Mouse (Mus musculus): ENCODE results near the gene Nedd9.

- no peak for TF ChIP-seq CTCF (IDR thresholded peaks at IDR 0.05; ENCODE audit: insufficient read depth, low read length)
- no peak for TF ChIP-seq POLR2A (IDR thresholded peaks at IDR 0.05; ENCODE audit: borderline replicate concordance, extremely low read depth, low read depth, low read length)
Observed at GRCm38 (mm10) chr13:41384896-41385295, 102.3 kb downstream of the Nedd9 start.

All from lung, adult 2 months (tissue).